In genomic region chr8:126869464-126869850, GRCm38 (mm10) we compare ENCODE assay signal across 24 mouse cellular contexts.
DNase-seq lines count a peak whose midpoint lies in the region; ATAC-seq and TF ChIP-seq lines count a peak whose summit lies in the region.
"Had no signal": no experiment of that assay in that cellular context is flagged by ENCODE, and none has a peak within 500 bp of the region (broad histone marks: within the 10 kb centered on the region; RNA-seq: fewer than 3 reads in every experiment).

No protein-coding gene starts in this region.

- no peak for TF ChIP-seq POLR2A in liver, adult 2 months (IDR thresholded peaks at IDR 0.05; ENCODE audit: extremely low read depth, insufficient read depth, low read length)
- no peak for TF ChIP-seq POLR2A in bone marrow macrophage, adult 2 months (IDR thresholded peaks at IDR 0.05; ENCODE audit: borderline replicate concordance, low read depth, low read length)

- H3K27ac ChIP-seq in heart, embryonic 10.5 days, result no peak overlapping the region
- H3K27ac ChIP-seq in liver, adult 2 months (replicated peaks; ENCODE audit: insufficient read depth, low read depth, low read length), result peak overlapping the region; percentile 50; the same call in 1 of the 2 replicates
- H3K27ac ChIP-seq in liver, embryonic 12.5 days, result no peak overlapping the region
- H3K27ac ChIP-seq in bone marrow macrophage, adult 2 months (ENCODE audit: insufficient read depth, low read depth, low read length), result peak overlapping the region; percentile 99
- H3K27ac ChIP-seq in forebrain, embryonic 12.5 days, result no peak overlapping the region
- H3K27ac ChIP-seq: hindbrain, embryonic 13.5 days; midbrain, embryonic 13.5 days; neural tube, embryonic 13.5 days; stomach, postnatal 0 days had no signal

- DNase-seq in heart, adult 11 months, result peak; percentile 97
- no peak for DNase-seq in heart, embryonic 10.5 days (ENCODE audit: low spot score)
- peak; percentile 53 for DNase-seq in liver, adult 2 months (ENCODE audit: extremely low read depth, low read depth, low spot score)
- DNase-seq: adrenal gland, postnatal 14 days; cerebellum, adult 2 months; cerebellum, postnatal 14 days; heart, postnatal 4 days; layer of hippocampus, adult 9-11 months; liver; right cerebral cortex, postnatal 4 days; thymus, adult 18-20 months; thymus, postnatal 25 days had no signal

- no peak for TF ChIP-seq CTCF in liver, adult 2 months (IDR thresholded peaks at IDR 0.05; ENCODE audit: low read depth, low read length)
- TF ChIP-seq CTCF in bone marrow macrophage, adult 2 months (IDR thresholded peaks at IDR 0.05; ENCODE audit: low read depth, low read length), result no peak

- no peak for ATAC-seq in liver, embryonic 12.5 days
- ATAC-seq in megakaryocyte, adult 5-6 weeks (ENCODE audit: poor library complexity, severe bottlenecking), result 0 out of 2 replicates have a peak, but pooled peaks have one; percentile 0
- ATAC-seq in forebrain, embryonic 12.5 days (ENCODE audit: low FRiP score), result no peak
- ATAC-seq: forebrain, embryonic 14.5 days; intestine, postnatal 0 days; midbrain, embryonic 13.5 days; Patski had no signal

- no peak overlapping the region for H3K9ac ChIP-seq in liver, adult 2 months (ENCODE audit: low read depth, low read length)
- no peak overlapping the region for H3K9ac ChIP-seq in liver, embryonic 12.5 days
- H3K9ac ChIP-seq in forebrain, embryonic 12.5 days, result no peak overlapping the region
- H3K9ac ChIP-seq: heart, embryonic 12.5 days; hindbrain, embryonic 13.5 days; midbrain, embryonic 13.5 days; neural tube, embryonic 13.5 days had no signal

- peaks cover 10% of the 10 kb centered on the region for H3K4me1 ChIP-seq in heart, embryonic 10.5 days
- peaks cover 5% of the 10 kb centered on the region for H3K4me1 ChIP-seq in liver, adult 2 months (ENCODE audit: control insufficient read depth, insufficient read depth, low read length)
- H3K4me1 ChIP-seq in liver, embryonic 12.5 days, result peaks cover 5% of the 10 kb centered on the region
- peaks cover 80% of the 10 kb centered on the region for H3K4me1 ChIP-seq in bone marrow macrophage, adult 2 months (ENCODE audit: control insufficient read depth, insufficient read depth, low read length)
- H3K4me1 ChIP-seq in forebrain, embryonic 12.5 days, result no peaks in the 10 kb centered on the region
- H3K4me1 ChIP-seq: hindbrain, embryonic 13.5 days; midbrain, embryonic 13.5 days; neural tube, embryonic 13.5 days had no signal

- WGBS in heart, embryonic 10.5 days, result 86% methylated on average over 1 of the region's 1 CpGs
- 84% methylated on average over 1 of the region's 1 CpGs for WGBS in liver, adult 2 months
- WGBS in liver, embryonic 12.5 days (ENCODE audit: insufficient replicate concordance), result 68% methylated on average over 1 of the region's 1 CpGs
- WGBS in forebrain, embryonic 12.5 days, result 79% methylated on average over 1 of the region's 1 CpGs

- H3K4me2 ChIP-seq in liver, embryonic 12.5 days, result no peak overlapping the region
- H3K4me2 ChIP-seq in forebrain, embryonic 12.5 days, result no peak overlapping the region
- H3K4me2 ChIP-seq: heart, embryonic 12.5 days; hindbrain, embryonic 13.5 days; midbrain, embryonic 13.5 days; neural tube, embryonic 13.5 days had no signal

- no peak overlapping the region for H3K4me3 ChIP-seq in heart, embryonic 10.5 days
- no peak overlapping the region for H3K4me3 ChIP-seq in liver, adult 2 months (ENCODE audit: insufficient read depth, low read depth, low read length)
- no peak overlapping the region for H3K4me3 ChIP-seq in liver, embryonic 12.5 days
- H3K4me3 ChIP-seq in bone marrow macrophage, adult 2 months (ENCODE audit: insufficient read depth, low read length), result no peak overlapping the region
- no peak overlapping the region for H3K4me3 ChIP-seq in forebrain, embryonic 12.5 days (replicated peaks)
- H3K4me3 ChIP-seq: heart, embryonic 12.5 days; hindbrain, embryonic 13.5 days; midbrain, embryonic 13.5 days; neural tube, embryonic 13.5 days had no signal

- H3K9me3 ChIP-seq in heart, embryonic 10.5 days, result no peaks in the 10 kb centered on the region
- no peaks in the 10 kb centered on the region for H3K9me3 ChIP-seq in liver, embryonic 12.5 days (replicated peaks)
- H3K9me3 ChIP-seq in forebrain, embryonic 12.5 days, result no peaks in the 10 kb centered on the region
- H3K9me3 ChIP-seq: hindbrain, embryonic 13.5 days; midbrain, embryonic 13.5 days; neural tube, embryonic 13.5 days had no signal

- no peaks in the 10 kb centered on the region for H3K36me3 ChIP-seq in heart, embryonic 10.5 days
- no peaks in the 10 kb centered on the region for H3K36me3 ChIP-seq in liver, adult 2 months (ENCODE audit: control insufficient read depth, insufficient read depth, low read length)
- no peaks in the 10 kb centered on the region for H3K36me3 ChIP-seq in liver, embryonic 12.5 days
- H3K36me3 ChIP-seq in forebrain, embryonic 12.5 days (replicated peaks), result no peaks in the 10 kb centered on the region
- H3K36me3 ChIP-seq: heart, embryonic 12.5 days; hindbrain, embryonic 13.5 days; midbrain, embryonic 13.5 days; neural tube, embryonic 13.5 days had no signal

- H3K79me2 ChIP-seq in liver, adult 2 months (ENCODE audit: control insufficient read depth, insufficient read depth, low read length), result no peaks in the 10 kb centered on the region

- no peaks in the 10 kb centered on the region for H3K27me3 ChIP-seq in heart, embryonic 10.5 days (ENCODE audit: insufficient read depth, poor library complexity, severe bottlenecking)
- no peaks in the 10 kb centered on the region for H3K27me3 ChIP-seq in liver, adult 2 months (ENCODE audit: control insufficient read depth, insufficient read depth, low read length)
- no peaks in the 10 kb centered on the region for H3K27me3 ChIP-seq in liver, embryonic 12.5 days (replicated peaks)
- H3K27me3 ChIP-seq in forebrain, embryonic 12.5 days, result no peaks in the 10 kb centered on the region
- H3K27me3 ChIP-seq: heart, embryonic 12.5 days; hindbrain, embryonic 13.5 days; midbrain, embryonic 13.5 days; neural tube, embryonic 13.5 days; Patski had no signal

Comparison
In these comparisons a context has a peak if more than half of its experiments do, and no peak if none do; other contexts are left out.
1. H3K27ac ChIP-seq: peak in liver, adult 2 months (single experiment) and bone marrow macrophage, adult 2 months (single experiment); none in heart, embryonic 10.5 days (single experiment), liver, embryonic 12.5 days (single experiment) and forebrain, embryonic 12.5 days (single experiment).